Mouse (Mus musculus): ENCODE results near the gene Rnf43. TPM values are rescaled to one million over a fixed set of nuclear protein-coding genes. Genes with fewer than 3 reads are reported as not detected.

Rnf43 gene
- total RNA-seq, 2 experiments from 2014 or later, result 2.4 to 2.5 TPM

- intact Hi-C loops (cut with DNase I), result no loop called here
- no peak for DNase-seq
Measured at GRCm38 (mm10) chr11:87709513-87710261, 47.2 kb downstream of the Rnf43 start.

- no peak for DNase-seq
- intact Hi-C loops (cut with DNase I), result no loop called here
Measured at GRCm38 (mm10) chr11:87710262-87710615, 47.7 kb downstream of the Rnf43 start.

- intact Hi-C loops (cut with DNase I), result no loop called here
- no peak for DNase-seq
Measured at GRCm38 (mm10) chr11:87712188-87712587, 49.7 kb downstream of the Rnf43 start.

GRCm38 (mm10) chr11:87715999-87716398, 53.5 kb downstream of the Rnf43 start:
- intact Hi-C loops (cut with DNase I), result no loop called here
- DNase-seq, result no peak

GRCm38 (mm10) chr11:87719526-87719925, 57.0 kb downstream of the Rnf43 start:
- intact Hi-C loops (cut with DNase I), result no loop called here
- no peak for DNase-seq

GRCm38 (mm10) chr11:87720324-87720723, 57.8 kb downstream of the Rnf43 start:
- DNase-seq, result no peak
- intact Hi-C loops (cut with DNase I), result loop anchor here (5.0 kb wide), 1 partner anchor 58 kb away; the partner anchor contains the start of gene Rnf43

- DNase-seq, result no peak
Measured at GRCm38 (mm10) chr11:87720839-87721238, 58.3 kb downstream of the Rnf43 start.

GRCm38 (mm10) chr11:87722168-87722567, 59.6 kb downstream of the Rnf43 start:
- no peak for DNase-seq

More at GRCm38 (mm10) chr11:87720839-87721238, 58.3 kb downstream of the Rnf43 start:
- intact Hi-C loops (cut with DNase I), result loop anchor here (5.0 kb wide), 1 partner anchor 59 kb away; the partner anchor contains the start of gene Rnf43

GRCm38 (mm10) chr11:87722891-87723290, 60.4 kb downstream of the Rnf43 start:
- intact Hi-C loops (cut with DNase I), result loop anchor here (5.0 kb wide), 1 partner anchor 61 kb away; the partner anchor contains the start of gene Rnf43

More at GRCm38 (mm10) chr11:87722168-87722567, 59.6 kb downstream of the Rnf43 start:
- intact Hi-C loops (cut with DNase I), result loop anchor here (5.0 kb wide), 1 partner anchor 60 kb away; the partner anchor contains the start of gene Rnf43

GRCm38 (mm10) chr11:87725515-87725914, 63.0 kb downstream of the Rnf43 start:
- intact Hi-C loops (cut with DNase I), result no loop called here
- no peak for DNase-seq

More at GRCm38 (mm10) chr11:87722891-87723290, 60.4 kb downstream of the Rnf43 start:
- no peak for DNase-seq

- intact Hi-C loops (cut with DNase I), result no loop called here
- no peak for DNase-seq
Measured at GRCm38 (mm10) chr11:87725964-87726562, 63.5 kb downstream of the Rnf43 start.

- DNase-seq, result no peak
- intact Hi-C loops (cut with DNase I), result no loop called here
Measured at GRCm38 (mm10) chr11:87727021-87727420, 64.5 kb downstream of the Rnf43 start.

- DNase-seq, result no peak
- intact Hi-C loops (cut with DNase I), result no loop called here
Measured at GRCm38 (mm10) chr11:87727471-87727870, 64.9 kb downstream of the Rnf43 start.

GRCm38 (mm10) chr11:87728850-87729592, 66.5 kb downstream of the Rnf43 start:
- intact Hi-C loops (cut with DNase I), result no loop called here
- peak; percentile 26 for DNase-seq

GRCm38 (mm10) chr11:87729593-87730185, 67.2 kb downstream of the Rnf43 start:
- no peak for DNase-seq
- intact Hi-C loops (cut with DNase I), result no loop called here

GRCm38 (mm10) chr11:87730652-87731310, 68.3 kb downstream of the Rnf43 start:
- intact Hi-C loops (cut with DNase I), result no loop called here
- no peak for DNase-seq

- DNase-seq, result no peak
- intact Hi-C loops (cut with DNase I), result no loop called here
Measured at GRCm38 (mm10) chr11:87734346-87734745, 71.8 kb downstream of the Rnf43 start.

GRCm38 (mm10) chr11:87735691-87736090, 73.2 kb downstream of the Rnf43 start:
- intact Hi-C loops (cut with DNase I), result no loop called here
- DNase-seq, result no peak

GRCm38 (mm10) chr11:87736647-87737134, 74.2 kb downstream of the Rnf43 start:
- peak; percentile 45 for DNase-seq
- intact Hi-C loops (cut with DNase I), result no loop called here

GRCm38 (mm10) chr11:87737175-87737740, 74.7 kb downstream of the Rnf43 start, which contains the start of gene Supt4a:
Gene Supt4a (plus strand): TSS chr11:87737552.
- intact Hi-C loops (cut with DNase I), result no loop called here
- DNase-seq, result peak; percentile 98
